Mouse (Mus musculus): Measurements from ENCODE around the gene Gpx2. TPM values are rescaled to one million over a fixed set of nuclear protein-coding genes. Genes with fewer than 3 reads are reported as not detected.
"Not testable (repeated sequence)": the region's sequence is repeated elsewhere in the genome, so short reads cannot be mapped to it uniquely, and the experiment has no call there.

Gpx2 gene
- polyA plus RNA-seq, 1 experiment from 2014 or later: 0.83 TPM

GRCm38 (mm10) chr12:76796938-76797539 is 1.7 kb upstream of the Gpx2 start:
- Histone ChIP-seq H3K27me3 (ENCODE audit: control insufficient read depth, insufficient read depth, low read depth, low read length) (no peaks in the 10 kb centered on the region; the same call in 1 of the 2 replicates), H3K27ac (ENCODE audit: low read length) (no peak overlapping the region)

GRCm38 (mm10) chr12:76792540-76792939 is 2.8 kb downstream of the Gpx2 start:
- H3K36me3 ChIP-seq (ENCODE audit: control insufficient read depth, insufficient read depth); ATAC-seq (ENCODE audit: low read depth); H3K4me3 ChIP-seq (ENCODE audit: low read depth, low read length); H3K9me3 ChIP-seq (replicated peaks; ENCODE audit: control insufficient read depth, low read length); H3K27ac ChIP-seq (ENCODE audit: low read length); H3K4me1 ChIP-seq (ENCODE audit: control insufficient read depth, low read depth, low read length); H3K9ac ChIP-seq (ENCODE audit: low read depth, low read length); H3K4me2 ChIP-seq (ENCODE audit: low read depth, low read length); H3K27me3 ChIP-seq (ENCODE audit: control insufficient read depth, insufficient read depth, low read depth, low read length): not testable (repeated sequence)
- 41% methylated on average over 12 of the region's 14 CpGs for WGBS (ENCODE audit: insufficient replicate concordance)

More at GRCm38 (mm10) chr12:76796938-76797539, 1.7 kb upstream of the Gpx2 start:
- Histone ChIP-seq H3K4me1 (ENCODE audit: control insufficient read depth, low read depth, low read length) (no peaks in the 10 kb centered on the region), H3K4me3 (ENCODE audit: low read depth, low read length) (no peak overlapping the region), H3K4me2 (ENCODE audit: low read depth, low read length) (no peak overlapping the region), H3K9me3 (replicated peaks; ENCODE audit: control insufficient read depth, low read length) (no peaks in the 10 kb centered on the region), H3K9ac (ENCODE audit: low read depth, low read length) (no peak overlapping the region), H3K36me3 (ENCODE audit: control insufficient read depth, insufficient read depth) (no peaks in the 10 kb centered on the region)
- no peak for ATAC-seq (ENCODE audit: low read depth)
- WGBS (ENCODE audit: insufficient replicate concordance): 48% methylated on average over 7 of the region's 7 CpGs

- H3K4me3 ChIP-seq (ENCODE audit: low read depth, low read length): no peak overlapping the region
- H3K9ac ChIP-seq (ENCODE audit: low read depth, low read length): no peak overlapping the region
- no peaks in the 10 kb centered on the region for H3K36me3 ChIP-seq (ENCODE audit: control insufficient read depth, insufficient read depth)
- H3K27ac ChIP-seq (ENCODE audit: low read length): no peak overlapping the region
- no peak for ATAC-seq (ENCODE audit: low read depth)
- no peaks in the 10 kb centered on the region for H3K9me3 ChIP-seq (replicated peaks; ENCODE audit: control insufficient read depth, low read length)
- no peaks in the 10 kb centered on the region for H3K4me1 ChIP-seq (ENCODE audit: control insufficient read depth, low read depth, low read length)
- 28% methylated on average over 8 of the region's 8 CpGs for WGBS (ENCODE audit: insufficient replicate concordance)
- no peak overlapping the region for H3K4me2 ChIP-seq (ENCODE audit: low read depth, low read length)
- no peaks in the 10 kb centered on the region for H3K27me3 ChIP-seq (ENCODE audit: control insufficient read depth, insufficient read depth, low read depth, low read length)
Observed at GRCm38 (mm10) chr12:76790446-76791084, 4.8 kb downstream of the Gpx2 start.

GRCm38 (mm10) chr12:76784056-76784619 is 11.2 kb downstream of the Gpx2 start:
- H3K9ac ChIP-seq (ENCODE audit: low read depth, low read length): no peak overlapping the region
- no peaks in the 10 kb centered on the region for H3K27me3 ChIP-seq (ENCODE audit: control insufficient read depth, insufficient read depth, low read depth, low read length)
- H3K4me3 ChIP-seq (ENCODE audit: low read depth, low read length): no peak overlapping the region
- no peak for ATAC-seq (ENCODE audit: low read depth)
- no peaks in the 10 kb centered on the region for H3K4me1 ChIP-seq (ENCODE audit: control insufficient read depth, low read depth, low read length)
- 71% methylated on average over 10 of the region's 10 CpGs for WGBS (ENCODE audit: insufficient replicate concordance)
- no peaks in the 10 kb centered on the region for H3K9me3 ChIP-seq (replicated peaks; ENCODE audit: control insufficient read depth, low read length)
- H3K36me3 ChIP-seq (ENCODE audit: control insufficient read depth, insufficient read depth): no peaks in the 10 kb centered on the region
- H3K27ac ChIP-seq (ENCODE audit: low read length): no peak overlapping the region
- no peak overlapping the region for H3K4me2 ChIP-seq (ENCODE audit: low read depth, low read length)

- Histone ChIP-seq H3K36me3 (ENCODE audit: control insufficient read depth, insufficient read depth) (peaks cover 4% of the 10 kb centered on the region), H3K4me3 (ENCODE audit: low read depth, low read length) (no peak overlapping the region), H3K27ac (ENCODE audit: low read length) (no peak overlapping the region), H3K4me2 (ENCODE audit: low read depth, low read length) (no peak overlapping the region), H3K9me3 (replicated peaks; ENCODE audit: control insufficient read depth, low read length) (0 out of 2 replicates have a peak, but pooled peaks cover 3% of the 10 kb centered on the region), H3K9ac (ENCODE audit: low read depth, low read length) (no peak overlapping the region), H3K4me1 (ENCODE audit: control insufficient read depth, low read depth, low read length) (no peaks in the 10 kb centered on the region), H3K27me3 (ENCODE audit: control insufficient read depth, insufficient read depth, low read depth, low read length) (no peaks in the 10 kb centered on the region)
- 80% methylated on average over 12 of the region's 12 CpGs for WGBS (ENCODE audit: insufficient replicate concordance)
- ATAC-seq (ENCODE audit: low read depth): no peak
Observed at GRCm38 (mm10) chr12:76780639-76781468, 14.5 kb downstream of the Gpx2 start.

- 0 out of 2 replicates have a peak, but pooled peaks cover 3% of the 10 kb centered on the region for H3K9me3 ChIP-seq (replicated peaks; ENCODE audit: control insufficient read depth, low read length)
- no peak overlapping the region for H3K9ac ChIP-seq (ENCODE audit: low read depth, low read length)
- H3K36me3 ChIP-seq (ENCODE audit: control insufficient read depth, insufficient read depth): peaks cover 4% of the 10 kb centered on the region
- no peak overlapping the region for H3K4me3 ChIP-seq (ENCODE audit: low read depth, low read length)
- no peak overlapping the region for H3K4me2 ChIP-seq (ENCODE audit: low read depth, low read length)
- H3K27ac ChIP-seq (ENCODE audit: low read length): no peak overlapping the region
- no peaks in the 10 kb centered on the region for H3K4me1 ChIP-seq (ENCODE audit: control insufficient read depth, low read depth, low read length)
- 70% methylated on average over 5 of the region's 5 CpGs for WGBS (ENCODE audit: insufficient replicate concordance)
- no peaks in the 10 kb centered on the region for H3K27me3 ChIP-seq (ENCODE audit: control insufficient read depth, insufficient read depth, low read depth, low read length)
- ATAC-seq (ENCODE audit: low read depth): no peak
Observed at GRCm38 (mm10) chr12:76779951-76780350, 15.4 kb downstream of the Gpx2 start.

- 0 out of 2 replicates have a peak, but pooled peaks cover 3% of the 10 kb centered on the region for H3K9me3 ChIP-seq (replicated peaks; ENCODE audit: control insufficient read depth, low read length)
- no peak overlapping the region for H3K9ac ChIP-seq (ENCODE audit: low read depth, low read length)
- no peaks in the 10 kb centered on the region for H3K4me1 ChIP-seq (ENCODE audit: control insufficient read depth, low read depth, low read length)
- no peak overlapping the region for H3K4me3 ChIP-seq (ENCODE audit: low read depth, low read length)
- ATAC-seq (ENCODE audit: low read depth): no peak
- WGBS (ENCODE audit: insufficient replicate concordance): 71% methylated on average over 10 of the region's 10 CpGs
- no peak overlapping the region for H3K4me2 ChIP-seq (ENCODE audit: low read depth, low read length)
- no peak overlapping the region for H3K27ac ChIP-seq (ENCODE audit: low read length)
- peaks cover 4% of the 10 kb centered on the region for H3K36me3 ChIP-seq (ENCODE audit: control insufficient read depth, insufficient read depth)
- no peaks in the 10 kb centered on the region for H3K27me3 ChIP-seq (ENCODE audit: control insufficient read depth, insufficient read depth, low read depth, low read length)
Observed at GRCm38 (mm10) chr12:76778305-76779083, 16.9 kb downstream of the Gpx2 start.

GRCm38 (mm10) chr12:76777845-76778244 is 17.5 kb downstream of the Gpx2 start:
- no peaks in the 10 kb centered on the region for H3K4me1 ChIP-seq (ENCODE audit: control insufficient read depth, low read depth, low read length)
- H3K4me3 ChIP-seq (ENCODE audit: low read depth, low read length): no peak overlapping the region
- ATAC-seq (ENCODE audit: low read depth): no peak
- H3K9me3 ChIP-seq (replicated peaks; ENCODE audit: control insufficient read depth, low read length): 0 out of 2 replicates have a peak, but pooled peaks cover 3% of the 10 kb centered on the region
- H3K4me2 ChIP-seq (ENCODE audit: low read depth, low read length): no peak overlapping the region
- H3K27me3 ChIP-seq (ENCODE audit: control insufficient read depth, insufficient read depth, low read depth, low read length): no peaks in the 10 kb centered on the region
- H3K27ac ChIP-seq (ENCODE audit: low read length): no peak overlapping the region
- H3K36me3 ChIP-seq (ENCODE audit: control insufficient read depth, insufficient read depth): peaks cover 4% of the 10 kb centered on the region
- no peak overlapping the region for H3K9ac ChIP-seq (ENCODE audit: low read depth, low read length)
